Mouse (Mus musculus) hindbrain, embryonic 16.5 days (tissue): ENCODE results near the gene Eif2ak4. TPM values are rescaled to one million over a fixed set of nuclear protein-coding genes. Genes with fewer than 3 reads are reported as not detected.

Experiments used
- ATAC-seq: fragments of 200-750 bp; cut with Nextera tagmentation; 2 replicates; pipeline ENCODE4 v1.8.0; 2017; ENCODE audit warnings: moderate TSS enrichment, moderate library complexity
- H3K27ac ChIP-seq: fragments of 300-500 bp; sonication (generic); 2 replicates; pipeline ENCODE4 v1.5.1; 2014; ENCODE audit warnings: low read depth, mild to moderate bottlenecking, control low read depth, low read length, moderate library complexity
- H3K27me3 ChIP-seq: fragments of 300-500 bp; sonication (generic); replicated peaks from 2 replicates; pipeline ENCODE4 v1.6.1; 2014; ENCODE audit warnings: low read length; ENCODE audit not compliant: control insufficient read depth, insufficient read depth
- H3K36me3 ChIP-seq: fragments of 300-500 bp; sonication (generic); 2 replicates; pipeline ENCODE4 v1.6.1; 2014; ENCODE audit warnings: mild to moderate bottlenecking, low read length, moderate library complexity, mixed read lengths; ENCODE audit not compliant: control insufficient read depth, insufficient read depth
- H3K4me1 ChIP-seq: fragments of 300-500 bp; sonication (generic); 2 replicates; pipeline ENCODE4 v1.6.1; 2014; ENCODE audit warnings: low read depth, low read length; ENCODE audit not compliant: control insufficient read depth, insufficient read depth
- H3K4me2 ChIP-seq: fragments of 300-500 bp; sonication (generic); 2 replicates; pipeline ENCODE4 v1.6.1; 2014; ENCODE audit warnings: mild to moderate bottlenecking, low read length, control low read depth, moderate library complexity
- H3K4me3 ChIP-seq: fragments of 300-500 bp; sonication (generic); 2 replicates; pipeline ENCODE4 v1.5.1; 2014; ENCODE audit warnings: mild to moderate bottlenecking, low read length, control low read depth, moderate library complexity
- H3K9ac ChIP-seq: fragments of 300-500 bp; sonication (generic); 2 replicates; pipeline ENCODE4 v1.6.1; 2014; ENCODE audit warnings: low read depth, mild to moderate bottlenecking, control low read depth, low read length, moderate library complexity
- H3K9me3 ChIP-seq: fragments of 300-500 bp; sonication (generic); 2 replicates; pipeline ENCODE4 v1.6.1; 2014; ENCODE audit warnings: mild to moderate bottlenecking, low read length, moderate library complexity; ENCODE audit not compliant: control insufficient read depth
- WGBS: fragments of 180-500 bp; shearing (Covaris S2); extraction: QIAGEN DNeasy Blood & Tissue Kit; methylation state at CpG from one replicate; pipeline ENCODE4 v1.1.7; 2014; 5-methylcytosine and 5-hydroxymethylcytosine counted together
- polyA plus RNA-seq: library from polyadenylated mRNA; unstranded; fragments of >200 nt; fragmentation: Nextera tagmentation; extraction: Ambion mirVana; gene quantifications from 2 replicates; pipeline ENCODE4 v1.2.1, GENCODE M21; 2015

The Eif2ak4 gene
- polyA plus RNA-seq, 1 experiment from 2014 or later: 8.3 TPM

DNA sequence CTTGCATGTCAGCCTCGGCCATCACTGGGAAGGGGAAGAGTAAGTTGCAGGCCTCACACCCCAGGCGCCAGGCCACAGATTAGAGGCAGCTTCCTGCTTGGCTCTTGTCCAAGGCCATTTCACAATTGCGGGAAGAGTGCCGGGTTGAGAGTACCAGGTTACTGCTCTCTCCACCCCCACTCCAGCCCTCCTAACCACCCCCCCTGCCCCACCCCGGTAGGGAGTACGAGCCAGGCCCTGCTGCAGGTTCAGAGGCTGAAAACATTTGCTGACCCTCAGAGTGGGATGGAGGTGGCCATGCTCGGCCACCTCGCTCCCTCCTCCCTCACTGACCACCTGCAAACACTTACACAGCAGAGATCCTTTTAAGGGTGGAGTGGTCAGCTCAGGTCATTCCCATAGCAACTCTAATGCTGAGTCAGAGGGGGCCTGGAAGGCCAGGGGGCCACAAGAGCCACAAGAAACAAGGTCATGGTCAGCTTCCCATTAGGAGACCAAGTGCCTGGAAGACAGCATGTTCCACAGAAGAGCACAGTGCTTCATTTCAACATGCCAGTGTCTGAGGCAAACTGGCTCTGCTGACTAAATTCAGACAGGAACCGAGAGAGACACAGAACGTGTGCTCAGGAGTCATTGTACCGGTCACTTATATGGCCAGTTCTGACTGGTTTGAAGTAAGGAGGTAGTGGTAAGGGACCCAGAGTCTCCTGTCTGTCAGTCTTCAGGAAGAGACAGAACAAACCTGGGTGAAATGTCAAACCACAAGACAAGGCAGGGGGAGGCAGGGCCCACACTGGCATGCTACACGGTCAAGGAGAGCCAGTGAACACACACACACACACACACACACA is 102.0 kb downstream of the Eif2ak4 start:
- no peaks in the 10 kb centered on the region for H3K27me3 ChIP-seq
- H3K4me1 ChIP-seq: no peaks in the 10 kb centered on the region
- 45% methylated on average over 12 of the region's 12 CpGs for WGBS
- no peak overlapping the region for H3K4me2 ChIP-seq
- H3K4me3 ChIP-seq: no peak overlapping the region
- no peaks in the 10 kb centered on the region for H3K9me3 ChIP-seq
- no peaks in the 10 kb centered on the region for H3K36me3 ChIP-seq
- peak; percentile 20; the same call in 1 of the 2 replicates for ATAC-seq
- H3K27ac ChIP-seq: no peak overlapping the region
- no peak overlapping the region for H3K9ac ChIP-seq

DNA sequence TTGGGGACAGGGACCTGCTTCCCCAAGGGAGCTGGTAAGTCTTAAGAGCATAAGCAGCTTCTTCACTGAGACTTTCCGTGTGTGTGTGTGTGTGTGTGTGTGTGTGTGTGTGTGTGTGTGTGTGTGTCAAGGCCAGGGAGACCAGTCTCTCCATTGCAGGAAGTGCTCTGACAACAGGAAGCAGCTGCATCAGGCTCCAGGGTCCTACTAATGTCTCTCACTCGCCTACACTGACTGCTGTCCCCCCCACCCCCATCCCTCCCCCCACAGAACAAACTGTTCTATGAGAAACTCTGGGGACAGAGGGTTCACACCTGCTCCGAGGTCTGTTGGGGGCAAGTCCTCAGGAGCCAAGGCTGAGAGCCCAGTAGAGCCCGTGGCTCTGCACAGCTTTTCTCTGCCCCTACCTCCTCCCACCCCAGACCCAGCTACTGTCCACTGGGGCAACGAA is 102.9 kb downstream of the Eif2ak4 start:
- H3K4me1 ChIP-seq: no peaks in the 10 kb centered on the region
- WGBS: 60% methylated on average over 5 of the region's 5 CpGs
- H3K27ac ChIP-seq: no peak overlapping the region
- no peak overlapping the region for H3K4me3 ChIP-seq
- no peak overlapping the region for H3K4me2 ChIP-seq
- ATAC-seq: no peak
- no peaks in the 10 kb centered on the region for H3K9me3 ChIP-seq
- H3K9ac ChIP-seq: no peak overlapping the region
- no peaks in the 10 kb centered on the region for H3K27me3 ChIP-seq
- no peaks in the 10 kb centered on the region for H3K36me3 ChIP-seq

DNA sequence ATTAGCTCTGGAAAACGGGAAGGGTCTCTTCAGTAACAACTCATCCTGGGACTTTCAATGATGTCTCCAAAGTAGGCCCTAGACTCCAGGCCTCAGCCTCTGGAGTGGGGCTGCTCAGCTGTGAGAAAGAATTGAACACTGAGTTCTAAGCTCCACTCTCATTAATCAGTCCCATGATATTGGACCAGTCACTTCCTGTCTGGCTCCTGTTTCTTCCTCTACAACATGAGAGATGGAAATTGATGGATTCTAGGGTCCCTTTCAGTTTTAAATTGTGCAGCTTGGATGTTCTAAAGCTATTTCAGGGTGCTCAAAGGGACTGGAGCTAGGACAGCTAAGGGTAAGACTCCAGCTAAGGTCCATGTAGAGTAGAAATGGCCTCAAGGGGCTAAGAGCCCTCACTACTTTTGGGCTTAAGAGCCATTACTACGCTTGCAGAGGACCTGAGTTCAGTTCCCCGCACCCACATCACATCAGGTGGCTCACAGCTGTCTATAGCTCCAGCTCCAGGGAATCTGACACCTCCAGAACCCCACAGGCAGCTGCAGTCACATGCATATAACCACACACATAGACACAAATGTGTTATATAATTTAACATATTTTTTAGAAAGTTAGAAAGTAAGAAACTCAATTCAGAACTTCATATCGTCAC is 103.5 kb downstream of the Eif2ak4 start:
- Histone ChIP-seq H3K27me3 (no peaks in the 10 kb centered on the region), H3K36me3 (no peaks in the 10 kb centered on the region), H3K4me1 (no peaks in the 10 kb centered on the region), H3K9me3 (no peaks in the 10 kb centered on the region), H3K4me2 (no peak overlapping the region), H3K27ac (no peak overlapping the region), H3K4me3 (no peak overlapping the region), H3K9ac (no peak overlapping the region)
- ATAC-seq: no peak
- 88% methylated on average over 4 of the region's 4 CpGs for WGBS

DNA sequence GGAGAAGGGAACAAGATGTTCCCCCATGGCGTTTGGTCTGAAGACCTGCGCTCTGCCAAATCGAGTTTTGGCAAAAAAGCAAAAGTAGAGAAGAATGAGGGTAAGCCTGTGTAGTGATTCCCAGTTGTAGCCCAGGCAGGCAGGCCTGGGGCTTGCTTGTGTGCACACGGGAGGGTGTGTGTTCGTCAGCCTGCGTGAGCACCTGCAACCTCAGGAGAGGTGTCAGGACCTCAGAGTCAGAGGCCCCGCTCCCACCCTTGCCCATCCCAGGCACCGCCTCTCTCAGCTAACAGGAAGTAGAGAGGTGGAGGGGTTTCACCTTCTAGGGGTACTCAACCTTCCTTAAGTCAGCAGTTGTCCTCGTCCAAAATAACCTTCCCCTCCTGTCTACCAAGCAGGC is 106.6 kb downstream of the Eif2ak4 start:
- no peak for ATAC-seq
- Histone ChIP-seq H3K4me3 (no peak overlapping the region), H3K36me3 (no peaks in the 10 kb centered on the region), H3K4me1 (peaks cover 6% of the 10 kb centered on the region; the same call in 1 of the 2 replicates), H3K4me2 (no peak overlapping the region), H3K27me3 (no peaks in the 10 kb centered on the region), H3K9ac (no peak overlapping the region), H3K27ac (no peak overlapping the region), H3K9me3 (no peaks in the 10 kb centered on the region)
- WGBS: 74% methylated on average over 6 of the region's 9 CpGs

DNA sequence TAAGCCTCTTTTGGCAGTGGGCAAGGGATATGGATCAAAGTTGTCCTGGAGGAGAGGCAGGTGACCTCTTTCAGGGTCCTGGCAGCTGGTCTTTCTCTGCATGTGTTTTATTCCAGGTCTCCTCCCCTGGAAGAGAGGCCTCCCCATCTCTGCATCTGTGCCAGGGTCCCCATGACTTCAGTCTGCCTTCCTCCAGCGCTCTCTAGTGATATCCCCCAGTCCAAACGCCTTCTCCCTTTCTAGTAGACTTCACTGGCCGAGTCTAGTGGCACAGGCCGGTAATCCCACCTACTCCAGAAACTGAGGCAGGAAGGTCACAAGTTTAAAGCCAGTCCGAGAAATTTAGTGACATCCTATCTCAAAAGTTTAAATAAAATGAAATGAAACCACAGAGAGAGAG is 109.5 kb downstream of the Eif2ak4 start:
- WGBS: 85% methylated on average over 5 of the region's 5 CpGs
- no peak for ATAC-seq

DNA sequence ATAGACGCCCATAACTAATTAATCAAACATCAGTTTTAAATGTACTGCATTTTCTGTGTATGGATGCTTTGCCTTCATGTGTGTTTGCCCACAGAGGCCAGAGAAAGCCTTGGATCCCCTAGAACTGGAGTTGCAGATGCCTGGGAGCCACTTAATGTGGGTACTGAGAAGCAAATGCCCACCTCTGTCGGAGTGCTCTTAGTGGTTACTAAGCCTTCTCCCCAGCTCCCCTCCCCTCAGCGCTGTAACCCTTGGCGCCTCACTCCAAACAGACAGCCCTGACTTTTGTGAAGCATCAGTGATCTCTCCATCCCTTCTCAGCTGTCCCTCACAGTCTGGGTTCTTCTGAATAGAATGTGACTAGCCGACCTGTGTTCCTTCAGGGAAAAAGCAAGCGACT is 110.1 kb downstream of the Eif2ak4 start:
- peaks cover 6% of the 10 kb centered on the region; the same call in 1 of the 2 replicates for H3K4me1 ChIP-seq
- H3K4me2 ChIP-seq: no peak overlapping the region
- no peaks in the 10 kb centered on the region for H3K9me3 ChIP-seq
- no peak overlapping the region for H3K4me3 ChIP-seq
- no peaks in the 10 kb centered on the region for H3K36me3 ChIP-seq
- ATAC-seq: no peak
- 78% methylated on average over 6 of the region's 6 CpGs for WGBS
- no peaks in the 10 kb centered on the region for H3K27me3 ChIP-seq
- H3K9ac ChIP-seq: no peak overlapping the region
- no peak overlapping the region for H3K27ac ChIP-seq

More for the DNA sequence above, 109.5 kb downstream of the Eif2ak4 start:
- H3K27me3 ChIP-seq: no peaks in the 10 kb centered on the region
- H3K4me1 ChIP-seq: peaks cover 6% of the 10 kb centered on the region; the same call in 1 of the 2 replicates
- no peak overlapping the region for H3K27ac ChIP-seq
- no peak overlapping the region for H3K4me3 ChIP-seq
- H3K9ac ChIP-seq: no peak overlapping the region
- H3K9me3 ChIP-seq: no peaks in the 10 kb centered on the region
- no peak overlapping the region for H3K4me2 ChIP-seq
- H3K36me3 ChIP-seq: no peaks in the 10 kb centered on the region

DNA sequence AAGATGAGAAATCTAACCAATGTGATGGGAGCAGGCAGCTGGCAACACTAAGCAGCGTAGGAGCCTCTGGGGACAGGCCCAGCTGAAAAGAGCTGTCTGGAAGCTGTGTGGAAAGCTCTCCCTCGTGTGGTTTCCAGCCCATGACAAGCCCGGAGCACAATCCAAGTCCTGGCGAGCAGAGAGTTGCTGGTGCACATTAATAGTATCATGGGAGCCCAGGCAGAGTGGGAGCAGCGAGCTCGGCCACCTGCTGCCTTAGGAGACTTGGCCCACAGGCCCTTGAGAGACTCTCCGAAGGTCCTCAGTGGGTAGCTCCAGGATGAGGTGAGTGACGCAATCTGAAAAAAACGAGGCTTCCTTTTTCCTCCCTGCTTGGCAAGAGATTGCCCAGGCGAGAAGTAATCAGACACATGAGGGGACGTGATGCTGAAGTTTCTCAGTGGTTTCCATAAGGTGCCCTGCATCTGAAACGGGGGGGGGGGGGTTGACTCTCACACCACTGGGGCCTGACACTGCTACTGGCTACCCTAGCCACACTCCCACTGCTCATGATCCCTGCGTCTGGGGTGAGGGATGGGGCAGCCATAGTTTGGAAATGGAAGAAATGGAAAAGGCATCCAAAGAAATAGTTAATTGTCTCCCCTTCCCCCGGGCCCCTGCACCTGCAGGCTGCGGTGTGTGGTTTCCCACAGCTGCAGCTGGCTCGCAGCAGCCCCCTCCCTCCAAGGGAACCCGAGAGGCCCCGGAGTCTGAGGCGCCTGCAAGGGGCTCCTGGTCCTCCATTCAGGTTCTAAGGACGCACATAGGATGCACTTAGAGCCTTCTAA is 110.9 kb downstream of the Eif2ak4 start:
- Histone ChIP-seq H3K4me2 (no peak overlapping the region), H3K27me3 (no peaks in the 10 kb centered on the region), H3K27ac (no peak overlapping the region), H3K9me3 (no peaks in the 10 kb centered on the region; the same call in 1 of the 2 replicates), H3K4me1 (peaks cover 6% of the 10 kb centered on the region; the same call in 1 of the 2 replicates), H3K4me3 (no peak overlapping the region), H3K9ac (no peak overlapping the region), H3K36me3 (no peaks in the 10 kb centered on the region)
- 32% methylated on average over 20 of the region's 20 CpGs for WGBS
- ATAC-seq: no peak

DNA sequence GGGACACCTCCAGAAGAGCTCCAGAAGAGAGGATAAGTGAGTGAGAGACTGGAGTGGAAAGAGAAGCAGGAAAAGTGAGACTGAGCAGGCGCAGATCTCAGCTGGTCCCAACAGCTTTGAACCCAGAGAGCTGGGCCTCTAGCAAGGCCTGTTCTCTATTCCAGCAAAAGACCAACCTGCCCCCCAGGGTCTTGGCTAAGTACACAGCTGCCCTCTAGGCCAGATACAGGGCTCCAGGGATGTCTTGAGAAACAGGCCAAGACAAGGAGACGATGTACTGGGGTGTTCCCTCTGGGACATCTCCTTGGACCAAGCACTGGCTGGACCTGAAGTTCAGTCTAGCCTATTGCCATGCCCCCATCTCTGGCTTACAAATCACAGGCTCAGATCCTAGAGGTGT is 111.8 kb downstream of the Eif2ak4 start:
- Histone ChIP-seq H3K9ac (no peak overlapping the region), H3K27me3 (no peaks in the 10 kb centered on the region), H3K4me3 (no peak overlapping the region), H3K36me3 (no peaks in the 10 kb centered on the region), H3K9me3 (no peaks in the 10 kb centered on the region; the same call in 1 of the 2 replicates), H3K4me1 (peaks cover 6% of the 10 kb centered on the region; the same call in 1 of the 2 replicates), H3K4me2 (no peak overlapping the region), H3K27ac (no peak overlapping the region)
- no peak for ATAC-seq
- 94% methylated on average over 2 of the region's 2 CpGs for WGBS
